Mouse (Mus musculus): ENCODE measurements around the gene Ripor1. TPM values are rescaled to one million over a fixed set of nuclear protein-coding genes. Genes with fewer than 3 reads are reported as not detected.
A peak's percentile ranks its signal among the peaks of the same experiment; 100 is the strongest.

Gene Ripor1
- total RNA-seq, 2 experiments from 2014 or later = 70.0 to 70.6 TPM

DNA sequence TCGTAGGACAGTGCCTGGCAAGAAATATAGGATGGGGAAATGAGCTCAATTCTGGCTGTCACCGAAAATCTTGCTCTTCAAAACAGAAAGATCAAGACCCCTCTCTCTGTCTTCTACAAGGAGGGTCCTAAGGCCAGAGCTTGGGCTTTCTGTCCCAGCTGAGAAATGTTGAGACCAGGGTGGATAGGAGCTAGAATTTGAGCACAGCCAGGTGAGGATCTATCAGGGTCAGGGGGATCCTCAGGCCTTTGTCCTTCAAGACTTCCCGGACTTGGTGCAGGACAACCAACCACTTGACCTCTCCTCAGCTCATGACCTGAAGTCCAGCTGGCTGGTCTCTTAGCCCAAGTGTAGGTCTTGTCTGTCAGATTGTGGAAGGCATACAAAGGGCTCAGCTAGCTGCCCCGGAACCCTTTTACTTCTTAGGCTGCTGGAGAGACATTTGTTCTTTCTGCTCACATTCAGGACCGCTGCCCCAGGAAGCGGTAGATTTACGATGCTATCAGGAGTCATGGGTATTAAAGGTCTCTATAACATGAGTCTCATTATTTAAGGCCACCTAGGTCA, 18.7 kb downstream of the Ripor1 start:
- intact Hi-C loops (cut with DNase I) = no loop called here
- DNase-seq = no peak

DNA sequence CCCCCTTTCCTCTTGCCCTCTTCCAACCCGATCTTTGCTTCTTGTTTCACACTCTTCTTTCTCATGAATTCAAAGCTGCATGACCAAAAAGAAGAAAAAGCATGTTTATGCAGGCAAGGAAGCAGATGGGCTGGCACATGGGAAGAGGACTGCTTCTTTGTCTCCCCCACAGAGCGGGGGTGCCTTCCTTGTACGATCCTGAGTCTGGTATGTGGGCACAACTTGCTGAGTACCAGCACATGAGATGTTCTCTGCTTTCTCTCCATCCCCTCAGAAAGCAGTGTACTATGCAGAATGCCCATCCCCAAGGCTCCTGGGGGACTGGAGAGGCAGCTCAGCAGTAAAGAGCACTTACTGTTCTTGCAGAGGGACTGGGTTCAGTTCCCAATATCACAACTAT, 19.3 kb downstream of the Ripor1 start:
- DNase-seq = no peak
- intact Hi-C loops (cut with DNase I) = no loop called here

- intact Hi-C loops (cut with DNase I) = no loop called here
These were observed 19.8 kb downstream of the Ripor1 start for GRCm38 (mm10) chr8:105624831-105625230.

GRCm38 (mm10) chr8:105626086-105626485, 21.0 kb downstream of the Ripor1 start:
- DNase-seq = no peak
- intact Hi-C loops (cut with DNase I) = no loop called here

More at GRCm38 (mm10) chr8:105624831-105625230, 19.8 kb downstream of the Ripor1 start:
- DNase-seq = no peak

DNA sequence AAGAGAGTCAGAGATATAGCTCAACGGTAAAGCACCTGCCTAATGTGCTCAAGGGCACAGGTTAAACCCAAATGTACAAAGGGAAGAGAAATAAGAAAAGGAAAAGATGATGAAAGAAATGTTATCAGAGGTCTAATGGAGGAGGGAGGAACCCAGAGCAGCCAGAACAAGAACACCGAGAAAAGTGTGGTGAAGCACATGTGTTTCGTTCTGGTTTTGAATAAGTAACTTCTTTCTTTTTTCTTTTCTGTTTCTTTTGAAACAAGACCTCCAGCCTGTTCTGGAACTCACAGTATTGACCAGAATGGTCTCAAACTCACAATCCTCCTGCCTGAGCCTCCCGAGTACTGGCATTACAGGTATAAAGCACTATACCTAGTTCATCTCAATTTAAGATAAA, 24.3 kb downstream of the Ripor1 start:
- no peak for DNase-seq
- intact Hi-C loops (cut with DNase I) = no loop called here

DNA sequence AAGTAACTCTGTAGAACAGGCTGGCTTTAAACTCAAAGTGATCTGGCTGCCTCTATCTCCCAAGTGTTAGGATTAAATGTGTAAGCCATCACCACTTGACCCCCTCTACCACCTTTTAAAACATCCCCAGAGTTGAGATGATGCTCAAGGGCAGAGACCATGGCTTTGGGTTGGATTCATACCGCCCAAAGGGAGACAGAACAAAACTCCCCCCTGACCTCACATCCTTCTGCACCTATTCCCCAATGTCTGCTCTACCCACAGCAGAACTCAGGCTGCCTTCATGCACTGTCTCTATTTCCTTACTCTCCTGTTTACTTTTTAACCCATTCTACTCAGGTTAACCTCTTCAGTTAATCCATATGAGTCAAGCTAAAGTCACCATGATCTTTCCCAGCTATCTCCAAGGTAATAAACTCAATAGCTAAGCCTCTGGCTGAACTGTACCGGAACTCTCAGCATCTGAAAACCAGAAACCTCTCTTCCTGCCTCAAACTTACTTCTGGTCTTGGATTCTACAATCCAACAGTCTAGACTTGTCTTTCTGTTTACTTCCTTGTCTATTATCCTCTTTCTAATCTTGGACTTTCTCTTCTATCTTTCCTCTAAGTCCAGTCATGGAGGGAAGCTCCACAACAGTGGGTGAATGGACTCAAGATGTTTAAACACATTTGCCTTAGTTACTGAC, 29.9 kb downstream of the Ripor1 start:
- DNase-seq = no peak
- intact Hi-C loops (cut with DNase I) = no loop called here

DNA sequence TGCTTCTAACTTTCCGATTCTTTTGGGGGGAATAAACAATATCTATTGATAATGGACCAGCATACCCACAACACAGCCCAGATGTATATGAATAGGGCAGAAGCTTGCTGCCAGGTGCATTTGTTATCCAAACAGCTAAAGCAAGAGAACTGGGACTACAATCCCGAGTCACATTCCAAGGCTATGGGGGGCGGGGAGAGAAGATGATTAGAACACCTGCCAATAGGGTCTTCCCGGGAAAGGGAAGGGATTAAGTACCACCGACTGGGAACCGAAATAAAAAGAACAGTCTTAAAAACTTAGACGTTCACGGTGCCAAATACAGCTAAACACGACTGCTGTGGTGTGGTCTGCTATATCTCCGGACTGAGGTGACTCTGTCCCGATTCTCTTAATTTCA, 30.4 kb downstream of the Ripor1 start:
- DNase-seq = no peak
- intact Hi-C loops (cut with DNase I) = no loop called here

- intact Hi-C loops (cut with DNase I) = no loop called here
- DNase-seq = peak; percentile 98
These were observed 31.2 kb downstream of the Ripor1 start, which contains the start of gene Ctcf for GRCm38 (mm10) chr8:105636018-105636962. Gene Ctcf, plus strand, starts transcription at chr8:105636568.

- peak; percentile 58 for DNase-seq
- intact Hi-C loops (cut with DNase I) = no loop called here
These were observed 32.0 kb downstream of the Ripor1 start, which contains the start of gene Agrp for GRCm38 (mm10) chr8:105636963-105637510. Gene Agrp, minus strand, starts transcription at chr8:105637393.

DNA sequence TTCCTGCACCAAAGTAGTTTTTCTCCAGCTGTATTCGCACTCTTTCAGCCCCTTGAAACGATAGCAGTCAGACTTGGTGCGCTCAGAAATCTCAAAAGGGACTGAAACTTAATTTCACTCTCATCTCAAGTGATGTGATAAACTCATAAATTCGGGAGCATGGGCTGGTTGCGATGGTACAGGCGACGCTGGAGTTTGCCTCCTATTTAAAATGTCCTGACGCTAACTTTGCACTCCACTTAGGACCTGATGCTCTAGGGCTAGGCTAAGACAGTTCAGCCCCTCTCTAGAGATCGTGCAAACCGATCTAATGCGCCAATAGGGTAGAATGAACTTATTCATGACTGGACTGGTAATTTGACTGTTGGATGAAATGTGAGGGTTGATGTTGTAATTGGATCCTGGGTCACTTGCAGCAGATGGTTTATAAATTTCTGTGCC, 32.6 kb downstream of the Ripor1 start:
- intact Hi-C loops (cut with DNase I) = no loop called here
- DNase-seq = no peak

GRCm38 (mm10) chr8:105638510-105638909, 33.5 kb downstream of the Ripor1 start:
- intact Hi-C loops (cut with DNase I) = no loop called here
- no peak for DNase-seq

- intact Hi-C loops (cut with DNase I) = no loop called here
- DNase-seq = no peak
These were observed 34.8 kb downstream of the Ripor1 start for GRCm38 (mm10) chr8:105639835-105640234.

DNA sequence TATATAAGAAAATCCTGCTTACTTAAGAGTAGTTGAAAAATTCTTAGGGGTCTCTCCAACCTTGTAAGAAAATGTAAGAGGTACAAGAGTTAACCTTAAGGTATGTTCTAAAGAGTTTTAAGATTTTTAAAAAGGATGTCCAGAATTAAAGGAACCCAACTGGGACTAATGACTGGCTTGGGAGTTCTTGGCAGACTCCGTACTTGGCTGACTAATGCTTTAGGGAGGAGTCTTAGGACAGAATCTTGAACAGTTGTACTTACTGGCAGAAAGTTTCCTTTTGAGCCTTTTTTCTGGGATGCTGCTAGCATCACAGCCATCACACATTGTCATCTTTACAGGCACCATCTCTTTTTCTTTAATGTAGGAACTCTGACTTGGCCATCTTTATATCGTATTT, 35.5 kb downstream of the Ripor1 start:
- DNase-seq = no peak
- intact Hi-C loops (cut with DNase I) = no loop called here

- intact Hi-C loops (cut with DNase I) = no loop called here
- DNase-seq = no peak
These were observed 40.1 kb downstream of the Ripor1 start for GRCm38 (mm10) chr8:105645205-105645604.

- intact Hi-C loops (cut with DNase I) = no loop called here
- DNase-seq = no peak
These were observed 43.9 kb downstream of the Ripor1 start for GRCm38 (mm10) chr8:105648929-105649328.

GRCm38 (mm10) chr8:105657641-105658040, 52.6 kb downstream of the Ripor1 start:
- DNase-seq = no peak
- intact Hi-C loops (cut with DNase I) = no loop called here

- no peak for DNase-seq
- intact Hi-C loops (cut with DNase I) = no loop called here
These were observed 56.1 kb downstream of the Ripor1 start for GRCm38 (mm10) chr8:105661167-105661566.

All from left cerebral cortex, postnatal 4 days (tissue).